Mouse (Mus musculus) small intestine, adult 2 months (tissue): Measurements from ENCODE around the gene Plg.

Experiments used
- CTCF ChIP-seq: fragments of 200-500 bp; IDR thresholded peaks from 2 replicates; pipeline ENCODE4 v1.5.1; 2012; ENCODE audit warnings: low read depth, mild to moderate bottlenecking, control low read depth, inconsistent platforms, low read length, moderate library complexity, mixed read lengths; ENCODE audit not compliant: insufficient replicate concordance, insufficient read length; ENCODE audit errors: extremely low read depth
- POLR2A ChIP-seq: fragments of 200-500 bp; IDR thresholded peaks from 2 replicates; pipeline ENCODE4 v1.6.1; 2012; ENCODE audit warnings: low read depth, mild to moderate bottlenecking, control low read depth, inconsistent platforms, low read length, moderate library complexity

GRCm38 (mm10) chr17:12371310-12371925, 7.0 kb upstream of the Plg start:
- TF ChIP-seq POLR2A, result no peak
- no peak; the same call in 1 of the 2 replicates for TF ChIP-seq CTCF
